Mouse (Mus musculus) heart, adult 8-10 months (tissue): Measurements from ENCODE around the gene Gm13276. TPM values are rescaled to one million over a fixed set of nuclear protein-coding genes. Genes with fewer than 3 reads are reported as not detected.
"Not testable (repeated sequence)": the region's sequence is repeated elsewhere in the genome, so short reads cannot be mapped to it uniquely, and the experiment has no call there.

Experiments used
- DNase-seq: peaks from one replicate; pipeline ENCODE4 v3.0.0; 2022; ENCODE audit warnings: low spot score
- total RNA-seq, 4 experiments: library from RNA; stranded (reverse); gene quantifications; 2 replicates each; pipeline ENCODE4 v1.2.4; 2022

Gm13276 gene
- total RNA-seq, 4 experiments from 2014 or later = not detected

- DNase-seq = not testable (repeated sequence)
These were observed 3.2 kb upstream of the Gm13276 start for GRCm38 (mm10) chr4:88782335-88782734.

GRCm38 (mm10) chr4:88788402-88788801 is 2.9 kb downstream of the Gm13276 start, which contains the start of gene Gm13277:
TSS of gene Gm13277 (plus strand) at chr4:88788632.
- DNase-seq = peak; percentile 68

DNA sequence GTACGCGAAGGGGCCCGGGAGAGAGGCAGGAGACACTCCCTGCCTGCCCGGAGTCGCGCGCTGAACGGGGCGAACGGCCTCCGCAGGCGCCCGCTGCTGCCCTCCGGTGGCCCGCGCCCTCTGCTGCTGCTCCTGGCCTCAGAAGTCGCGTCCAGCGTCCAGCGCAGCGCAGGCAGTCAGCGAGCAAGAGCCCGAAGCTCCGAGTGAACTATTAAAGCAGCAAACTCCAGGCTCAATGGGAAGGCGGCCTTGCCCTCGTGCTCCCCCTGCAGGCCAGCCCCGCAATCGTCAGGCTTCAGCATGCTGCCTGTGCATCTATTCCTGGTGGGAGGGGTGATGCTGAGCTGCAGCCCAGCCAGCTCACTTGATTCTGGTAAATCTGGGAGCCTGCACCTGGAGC is 5.7 kb downstream of the Gm13276 start, which contains the start of gene Gm13278:
Gene Gm13278 (plus strand): TSS at position 301 of the 400 bp plus-strand sequence.
- not testable (repeated sequence) for DNase-seq

DNA sequence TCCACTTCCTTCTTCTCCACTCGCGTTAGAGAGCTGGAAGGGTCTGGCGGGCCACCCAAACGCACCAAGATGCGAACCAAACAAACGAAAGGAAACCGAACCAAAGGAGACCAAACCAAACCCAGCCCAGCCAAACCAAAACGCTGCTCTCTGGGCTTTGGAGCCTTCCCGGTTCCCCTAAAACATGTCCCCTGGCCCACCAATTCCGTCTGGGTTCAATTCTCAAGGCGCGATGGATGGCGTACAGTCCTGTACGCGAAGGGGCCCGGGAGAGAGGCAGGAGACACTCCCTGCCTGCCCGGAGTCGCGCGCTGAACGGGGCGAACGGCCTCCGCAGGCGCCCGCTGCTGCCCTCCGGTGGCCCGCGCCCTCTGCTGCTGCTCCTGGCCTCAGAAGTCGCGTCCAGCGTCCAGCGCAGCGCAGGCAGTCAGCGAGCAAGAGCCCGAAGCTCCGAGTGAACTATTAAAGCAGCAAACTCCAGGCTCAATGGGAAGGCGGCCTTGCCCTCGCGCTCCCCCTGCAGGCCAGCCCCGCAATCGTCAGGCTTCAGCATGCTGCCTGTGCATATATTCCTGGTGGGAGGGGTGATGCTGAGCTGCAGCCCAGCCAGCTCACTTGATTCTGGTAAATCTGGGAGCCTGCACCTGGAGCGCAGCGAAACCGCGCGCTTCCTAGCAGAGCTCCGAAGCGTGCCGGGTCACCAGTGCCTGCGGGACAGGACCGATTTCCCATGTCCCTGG is 8.6 kb downstream of the Gm13276 start, which contains the start of gene Gm13275:
Gene Gm13275 (plus strand): TSS at position 552 of the 740 bp plus-strand sequence.
- peak; percentile 85 for DNase-seq

DNA sequence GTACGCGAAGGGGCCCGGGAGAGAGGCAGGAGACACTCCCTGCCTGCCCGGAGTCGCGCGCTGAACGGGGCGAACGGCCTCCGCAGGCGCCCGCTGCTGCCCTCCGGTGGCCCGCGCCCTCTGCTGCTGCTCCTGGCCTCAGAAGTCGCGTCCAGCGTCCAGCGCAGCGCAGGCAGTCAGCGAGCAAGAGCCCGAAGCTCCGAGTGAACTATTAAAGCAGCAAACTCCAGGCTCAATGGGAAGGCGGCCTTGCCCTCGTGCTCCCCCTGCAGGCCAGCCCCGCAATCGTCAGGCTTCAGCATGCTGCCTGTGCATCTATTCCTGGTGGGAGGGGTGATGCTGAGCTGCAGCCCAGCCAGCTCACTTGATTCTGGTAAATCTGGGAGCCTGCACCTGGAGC is 11.6 kb downstream of the Gm13276 start, which contains the start of gene Gm13279:
Gene Gm13279 (plus strand): TSS at position 301 of the 400 bp plus-strand sequence.
- not testable (repeated sequence) for DNase-seq

- DNase-seq = not testable (repeated sequence)
These were observed 13.9 kb downstream of the Gm13276 start, which contains the start of gene Gm13285 for GRCm38 (mm10) chr4:88799365-88799764. TSS of gene Gm13285 (plus strand) at chr4:88799665.

DNA sequence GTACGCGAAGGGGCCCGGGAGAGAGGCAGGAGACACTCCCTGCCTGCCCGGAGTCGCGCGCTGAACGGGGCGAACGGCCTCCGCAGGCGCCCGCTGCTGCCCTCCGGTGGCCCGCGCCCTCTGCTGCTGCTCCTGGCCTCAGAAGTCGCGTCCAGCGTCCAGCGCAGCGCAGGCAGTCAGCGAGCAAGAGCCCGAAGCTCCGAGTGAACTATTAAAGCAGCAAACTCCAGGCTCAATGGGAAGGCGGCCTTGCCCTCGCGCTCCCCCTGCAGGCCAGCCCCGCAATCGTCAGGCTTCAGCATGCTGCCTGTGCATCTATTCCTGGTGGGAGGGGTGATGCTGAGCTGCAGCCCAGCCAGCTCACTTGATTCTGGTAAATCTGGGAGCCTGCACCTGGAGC is 17.4 kb downstream of the Gm13276 start, which contains the start of gene Gm13287:
Gene Gm13287 (plus strand): TSS at position 301 of the 400 bp plus-strand sequence.
- not testable (repeated sequence) for DNase-seq

DNA sequence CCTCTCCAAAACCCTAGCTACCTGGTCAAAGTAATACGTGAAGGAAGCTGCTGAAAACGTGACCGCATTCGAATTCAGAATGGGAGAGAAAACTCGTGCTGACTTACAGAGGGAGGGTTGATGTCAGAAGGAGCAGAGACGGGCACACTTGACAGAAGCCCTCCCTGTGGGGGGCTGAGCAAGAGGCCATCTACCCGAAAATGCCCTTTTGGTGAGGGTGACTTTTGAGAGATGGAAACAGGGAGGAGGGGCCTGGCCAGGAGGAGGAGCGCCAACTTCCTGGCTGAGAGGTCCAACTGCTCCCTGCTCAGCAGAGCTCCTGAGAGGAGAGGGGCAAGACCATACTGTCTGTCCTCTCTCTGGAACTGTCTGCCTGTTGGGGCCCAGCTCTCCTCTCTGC is 19.7 kb downstream of the Gm13276 start, which contains the start of gene Gm13288:
Gene Gm13288 (plus strand): TSS at position 301 of the 400 bp plus-strand sequence.
- DNase-seq = not testable (repeated sequence)

DNA sequence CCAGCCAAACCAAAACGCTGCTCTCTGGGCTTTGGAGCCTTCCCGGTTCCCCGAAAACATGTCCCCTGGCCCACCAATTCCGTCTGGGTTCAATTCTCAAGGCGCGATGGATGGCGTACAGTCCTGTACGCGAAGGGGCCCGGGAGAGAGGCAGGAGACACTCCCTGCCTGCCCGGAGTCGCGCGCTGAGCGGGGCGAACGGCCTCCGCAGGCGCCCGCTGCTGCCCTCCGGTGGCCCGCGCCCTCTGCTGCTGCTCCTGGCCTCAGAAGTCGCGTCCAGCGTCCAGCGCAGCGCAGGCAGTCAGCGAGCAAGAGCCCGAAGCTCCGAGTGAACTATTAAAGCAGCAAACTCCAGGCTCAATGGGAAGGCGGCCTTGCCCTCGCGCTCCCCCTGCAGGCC is 20.3 kb downstream of the Gm13276 start:
- not testable (repeated sequence) for DNase-seq

DNA sequence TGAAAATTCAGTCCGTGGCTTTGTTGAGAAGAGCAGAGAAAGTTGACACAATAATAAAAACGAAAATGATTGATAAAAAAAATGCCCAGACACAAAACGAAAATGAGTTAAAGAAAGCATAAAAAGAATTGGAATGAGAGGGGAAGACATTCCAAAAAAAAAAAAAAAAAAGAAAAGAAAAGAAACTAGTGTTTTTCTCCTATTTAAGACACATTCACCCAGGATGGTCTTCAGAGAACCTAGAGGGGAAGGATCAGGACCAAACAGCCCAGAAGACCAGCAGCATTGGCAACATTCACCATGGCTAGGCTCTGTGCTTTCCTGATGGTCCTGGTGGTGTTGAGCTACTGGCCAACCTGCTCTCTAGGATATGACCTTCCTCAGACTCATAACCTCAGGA is 30.4 kb downstream of the Gm13276 start, which contains the start of gene Ifna7:
Gene Ifna7 (plus strand): TSS at position 301 of the 400 bp plus-strand sequence.
- no peak for DNase-seq

- no peak for DNase-seq
These were observed 34.1 kb downstream of the Gm13276 start, which contains the start of gene Ifna11 for GRCm38 (mm10) chr4:88819659-88820058. TSS of gene Ifna11 (plus strand) at chr4:88819959.

DNA sequence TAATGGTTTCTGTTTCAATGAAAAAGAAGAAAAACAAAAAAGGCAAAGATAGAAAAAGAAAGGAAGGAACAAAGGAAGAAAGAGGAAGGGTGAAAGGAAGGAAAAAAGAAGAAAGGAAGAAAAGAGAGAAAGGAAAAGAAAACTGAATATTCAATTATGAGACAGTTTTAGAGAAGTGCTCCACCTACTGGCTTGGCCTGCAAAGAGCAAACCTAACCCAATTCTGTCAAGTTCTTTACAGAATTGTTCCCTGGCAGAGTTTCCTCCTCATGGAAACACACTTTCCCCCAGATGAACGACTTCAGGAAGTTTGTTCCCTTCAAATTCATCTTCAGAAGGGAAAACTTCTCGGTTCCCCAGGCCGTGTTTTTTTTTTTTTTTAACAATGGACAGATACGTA is 37.5 kb downstream of the Gm13276 start:
- DNase-seq = no peak

- DNase-seq = not testable (repeated sequence)
These were observed 41.6 kb downstream of the Gm13276 start, which contains the start of gene Ifna6 for GRCm38 (mm10) chr4:88827116-88827515. TSS of gene Ifna6 (plus strand) at chr4:88827416.

GRCm38 (mm10) chr4:88830523-88830922 is 45.0 kb downstream of the Gm13276 start:
- DNase-seq = no peak

DNA sequence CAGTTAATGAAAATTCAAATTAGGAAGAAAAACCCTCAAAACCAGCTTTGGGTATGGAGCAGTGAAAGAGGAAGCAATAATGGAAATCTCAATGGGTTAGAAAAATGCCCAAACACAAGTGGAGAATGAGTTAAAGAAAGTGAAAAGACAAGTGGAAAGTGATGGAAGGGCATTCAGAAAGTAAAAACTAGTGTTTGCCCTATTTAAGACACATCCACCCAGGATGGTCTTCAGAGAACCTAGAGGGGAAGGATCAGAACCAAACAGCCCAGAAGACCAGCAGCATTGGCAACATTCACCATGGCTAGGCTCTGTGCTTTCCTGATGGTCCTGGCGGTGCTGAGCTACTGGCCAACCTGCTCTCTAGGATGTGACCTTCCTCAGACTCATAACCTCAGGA is 49.7 kb downstream of the Gm13276 start, which contains the start of gene Ifna5:
Gene Ifna5 (plus strand): TSS at position 301 of the 400 bp plus-strand sequence.
- DNase-seq = not testable (repeated sequence)

Other genes with a start within 250 kb of the Gm13276 start
- not detected for gene Ifna15, start 227.5 kb upstream of the Gm13276 start, total RNA-seq
- gene Ifna14, start 213.9 kb upstream of the Gm13276 start, total RNA-seq = not detected
- gene Ifna9, start 193.3 kb upstream of the Gm13276 start, total RNA-seq = not detected
- gene Ifna12, start 182.3 kb upstream of the Gm13276 start, total RNA-seq = not detected
- gene C87499, start 151.3 kb upstream of the Gm13276 start, total RNA-seq = not detected
- not detected for gene Ifna13, start 141.2 kb upstream of the Gm13276 start, total RNA-seq
- not detected for gene Ifna16, start 108.8 kb upstream of the Gm13276 start, total RNA-seq
- not detected for gene Ifna2, start 101.8 kb upstream of the Gm13276 start, total RNA-seq
- not detected for gene Ifnab, start 94.3 kb upstream of the Gm13276 start, total RNA-seq
- gene Gm26566, start 63.9 kb upstream of the Gm13276 start, total RNA-seq = under 1 TPM; 0.41 to 0.87 (median 0.64) TPM
- gene Klhl9, start 63.2 kb upstream of the Gm13276 start, total RNA-seq = 10 to 100 TPM; 67.8 to 80.5 (median 71.9) TPM
- gene Gm13271, start 30.8 kb upstream of the Gm13276 start, total RNA-seq = not detected
- gene Gm13283, start 25.6 kb upstream of the Gm13276 start, total RNA-seq = not detected
- not detected for gene Gm13290, start 11.9 kb upstream of the Gm13276 start, total RNA-seq
- not detected for gene Gm13289, start 8.8 kb upstream of the Gm13276 start, total RNA-seq
- not detected for gene Gm13272, start 5.9 kb upstream of the Gm13276 start, total RNA-seq
- gene Ifnz, start 3.6 kb upstream of the Gm13276 start, total RNA-seq = not detected
- not detected for gene Gm13277, start 2.9 kb downstream of the Gm13276 start, total RNA-seq
- not detected for gene Gm13278, start 5.8 kb downstream of the Gm13276 start, total RNA-seq
- not detected for gene Gm13275, start 8.8 kb downstream of the Gm13276 start, total RNA-seq
- gene Gm13279, start 11.7 kb downstream of the Gm13276 start, total RNA-seq = not detected
- not detected for gene Gm13285, start 14.0 kb downstream of the Gm13276 start, total RNA-seq
- gene Gm13287, start 17.5 kb downstream of the Gm13276 start, total RNA-seq = not detected
- not detected for gene Gm13288, start 19.8 kb downstream of the Gm13276 start, total RNA-seq
- gene Ifna7, start 30.5 kb downstream of the Gm13276 start, total RNA-seq = not detected
- not detected for gene Ifna11, start 34.2 kb downstream of the Gm13276 start, total RNA-seq
- gene Ifna6, start 41.7 kb downstream of the Gm13276 start, total RNA-seq = not detected
- not detected for gene Ifna5, start 49.8 kb downstream of the Gm13276 start, total RNA-seq
- not detected for gene Ifna4, start 56.2 kb downstream of the Gm13276 start, total RNA-seq
- gene Ifna1, start 64.4 kb downstream of the Gm13276 start, total RNA-seq = not detected
- not detected for gene Ifne, start 94.5 kb downstream of the Gm13276 start, total RNA-seq